Comparison of ENCODE assay signal across 28 mouse cellular contexts in genomic region chr1:189164721-189165120, GRCm38 (mm10).
DNase-seq lines count a peak whose midpoint lies in the region; ATAC-seq and TF ChIP-seq lines count a peak whose summit lies in the region.
"Had no signal": no experiment of that assay in that cellular context is flagged by ENCODE, and none has a peak within 500 bp of the region (broad histone marks: within the 10 kb centered on the region; RNA-seq: fewer than 3 reads in every experiment).

No protein-coding gene starts in this region.

- no peak for TF ChIP-seq EP300 in heart, adult 2 months (IDR thresholded peaks at IDR 0.05; ENCODE audit: insufficient read depth, low read depth, low read length)

- TF ChIP-seq POLR2A in heart, adult 2 months (IDR thresholded peaks at IDR 0.05; ENCODE audit: insufficient read depth, low read depth, low read length), result no peak
- TF ChIP-seq POLR2A in limb, embryonic 14.5 days (IDR thresholded peaks at IDR 0.05; ENCODE audit: borderline replicate concordance, extremely low read depth, insufficient read depth, insufficient read length), result no peak
- no peak for TF ChIP-seq POLR2A in thymus, adult 2 months (IDR thresholded peaks at IDR 0.05; ENCODE audit: control insufficient read depth, extremely low read depth, insufficient read depth, low read length, poor library complexity)

- DNase-seq in heart, adult 2 months, result no peak
- no peak for DNase-seq in heart, adult 8-10 months (ENCODE audit: low spot score)
- no peak for DNase-seq in limb, embryonic 14.5 days (ENCODE audit: low spot score)
- DNase-seq in limb, embryonic 10.5 days (ENCODE audit: low spot score), result no peak
- peak; percentile 11 for DNase-seq in lung, postnatal 10 days
- no peak for DNase-seq in lung, adult 18-20 months
- DNase-seq in thymus, adult 2 months, result no peak
- DNase-seq: adrenal gland, adult 2 months; adrenal gland, postnatal 14 days; B cell, adult 2 months; cerebellum, adult 11-12 months; cerebellum, adult 8-10 months; cerebellum, postnatal 10 days; cerebellum, postnatal 36 days; embryo, embryonic 11 days; gastrocnemius, postnatal 10 days had no signal

- no peak for TF ChIP-seq CTCF in heart, adult 2 months (IDR thresholded peaks at IDR 0.05)
- no peak for TF ChIP-seq CTCF in thymus, adult 2 months (IDR thresholded peaks at IDR 0.05; ENCODE audit: borderline replicate concordance, control insufficient read depth, extremely low read depth, insufficient read depth, low read length, poor library complexity)

- no peaks in the 10 kb centered on the region for H3K9me3 ChIP-seq in limb, embryonic 14.5 days (ENCODE audit: control insufficient read depth, low read length)
- H3K9me3 ChIP-seq in limb, embryonic 10.5 days (replicated peaks), result no peaks in the 10 kb centered on the region
- H3K9me3 ChIP-seq: embryonic facial prominence, embryonic 10.5 days; embryonic facial prominence, embryonic 13.5 days; forebrain, embryonic 12.5 days; forebrain, embryonic 15.5 days; heart, embryonic 12.5 days; heart, embryonic 15.5 days; hindbrain, embryonic 10.5 days; hindbrain, embryonic 13.5 days had no signal

- H3K36me3 ChIP-seq in heart, adult 2 months (ENCODE audit: control insufficient read depth, insufficient read depth, low read length), result no peaks in the 10 kb centered on the region
- no peaks in the 10 kb centered on the region for H3K36me3 ChIP-seq in limb, embryonic 14.5 days (ENCODE audit: control insufficient read depth, insufficient read depth, low read length)
- H3K36me3 ChIP-seq in limb, embryonic 10.5 days, result no peaks in the 10 kb centered on the region
- H3K36me3 ChIP-seq in thymus, adult 2 months (ENCODE audit: control insufficient read depth, insufficient read depth, low read length), result no peaks in the 10 kb centered on the region
- H3K36me3 ChIP-seq: embryonic facial prominence, embryonic 10.5 days; embryonic facial prominence, embryonic 13.5 days; forebrain, embryonic 12.5 days; forebrain, embryonic 15.5 days; G1E; heart, embryonic 12.5 days; heart, embryonic 15.5 days; hindbrain, embryonic 10.5 days; hindbrain, embryonic 13.5 days had no signal

- peaks cover 11% of the 10 kb centered on the region for H3K4me1 ChIP-seq in heart, adult 2 months (ENCODE audit: control insufficient read depth, insufficient read depth, low read length)
- H3K4me1 ChIP-seq in limb, embryonic 14.5 days (ENCODE audit: control insufficient read depth, insufficient read depth, low read length), result peaks cover 5% of the 10 kb centered on the region; the same call in 1 of the 2 replicates
- H3K4me1 ChIP-seq in limb, embryonic 10.5 days, result no peaks in the 10 kb centered on the region
- H3K4me1 ChIP-seq in thymus, adult 2 months (replicated peaks; ENCODE audit: control insufficient read depth, insufficient read depth, low read length), result no peaks in the 10 kb centered on the region
- H3K4me1 ChIP-seq: embryonic facial prominence, embryonic 10.5 days; forebrain, embryonic 12.5 days; forebrain, embryonic 15.5 days; hindbrain, embryonic 10.5 days; hindbrain, embryonic 13.5 days had no signal

- H3K4me3 ChIP-seq in heart, adult 2 months, result no peak overlapping the region
- H3K4me3 ChIP-seq in limb, embryonic 14.5 days (replicated peaks; ENCODE audit: low read length), result no peak overlapping the region
- H3K4me3 ChIP-seq in limb, embryonic 10.5 days, result no peak overlapping the region
- H3K4me3 ChIP-seq in thymus, adult 2 months (ENCODE audit: control insufficient read depth, insufficient read depth, low read length), result no peak overlapping the region
- H3K4me3 ChIP-seq: embryonic facial prominence, embryonic 10.5 days; embryonic facial prominence, embryonic 13.5 days; erythroblast, embryonic 14.5 days; forebrain, embryonic 12.5 days; forebrain, embryonic 15.5 days; heart, embryonic 12.5 days; heart, embryonic 15.5 days; hindbrain, embryonic 10.5 days; hindbrain, embryonic 13.5 days had no signal

- no peak overlapping the region for H3K9ac ChIP-seq in heart, adult 2 months (ENCODE audit: low read depth, low read length)
- H3K9ac ChIP-seq in limb, embryonic 14.5 days (ENCODE audit: low read depth, low read length, severe bottlenecking), result no peak overlapping the region
- H3K9ac ChIP-seq: embryonic facial prominence, embryonic 13.5 days; forebrain, embryonic 12.5 days; forebrain, embryonic 15.5 days; heart, embryonic 12.5 days; heart, embryonic 15.5 days; hindbrain, embryonic 13.5 days had no signal

- intact Hi-C loops in heart, adult 2 months (cut with DNase I), result loop anchor here (5.0 kb wide), 3 partner anchors 47 to 117 kb away; no protein-coding TSS in a partner anchor

- no peaks in the 10 kb centered on the region for H3K79me2 ChIP-seq in heart, adult 2 months (replicated peaks; ENCODE audit: control insufficient read depth, insufficient read depth, low read length)

- WGBS in heart, adult 2 months, result 45% methylated on average over 4 of the region's 4 CpGs
- 70% methylated on average over 4 of the region's 4 CpGs for WGBS in limb, embryonic 14.5 days
- WGBS in limb, embryonic 10.5 days, result 92% methylated on average over 4 of the region's 4 CpGs
- 91% methylated on average over 4 of the region's 4 CpGs for WGBS in thymus, adult 2 months

- no peaks in the 10 kb centered on the region for H3K27me3 ChIP-seq in heart, adult 2 months (ENCODE audit: control insufficient read depth, insufficient read depth, low read length)
- no peaks in the 10 kb centered on the region for H3K27me3 ChIP-seq in limb, embryonic 14.5 days (ENCODE audit: control insufficient read depth, insufficient read depth, low read length)
- no peaks in the 10 kb centered on the region for H3K27me3 ChIP-seq in limb, embryonic 10.5 days (ENCODE audit: low read depth, poor library complexity, severe bottlenecking)
- H3K27me3 ChIP-seq in thymus, adult 2 months (ENCODE audit: control insufficient read depth, insufficient read depth, low read length), result no peaks in the 10 kb centered on the region
- H3K27me3 ChIP-seq: CH12.LX; embryonic facial prominence, embryonic 13.5 days; forebrain, embryonic 12.5 days; forebrain, embryonic 15.5 days; heart, embryonic 12.5 days; heart, embryonic 15.5 days; hindbrain, embryonic 13.5 days had no signal

- peak overlapping the region; percentile 26; the same call in 1 of the 2 replicates for H3K27ac ChIP-seq in heart, adult 2 months
- H3K27ac ChIP-seq in limb, embryonic 14.5 days (replicated peaks; ENCODE audit: low read depth, low read length), result no peak overlapping the region
- no peak overlapping the region for H3K27ac ChIP-seq in limb, embryonic 10.5 days
- no peak overlapping the region for H3K27ac ChIP-seq in thymus, adult 2 months (ENCODE audit: control insufficient read depth, insufficient read depth, low read length)
- H3K27ac ChIP-seq: embryonic facial prominence, embryonic 10.5 days; forebrain, embryonic 12.5 days; forebrain, embryonic 15.5 days; heart, embryonic 15.5 days; hindbrain, embryonic 10.5 days; hindbrain, embryonic 13.5 days had no signal

- no peak overlapping the region for H3K4me2 ChIP-seq in limb, embryonic 14.5 days (replicated peaks; ENCODE audit: low read depth, low read length, severe bottlenecking)
- H3K4me2 ChIP-seq: embryonic facial prominence, embryonic 13.5 days; forebrain, embryonic 12.5 days; forebrain, embryonic 15.5 days; heart, embryonic 12.5 days; heart, embryonic 15.5 days; hindbrain, embryonic 13.5 days had no signal

- ATAC-seq in limb, embryonic 14.5 days (ENCODE audit: low FRiP score, low read depth), result peak; percentile 34; the same call in 1 of the 2 replicates
- ATAC-seq: forebrain, embryonic 15.5 days; hindbrain, embryonic 16.5 days had no signal
